Mouse (Mus musculus) heart, postnatal 14 days (tissue): ENCODE results near the gene Zfx. TPM values are rescaled to one million over a fixed set of nuclear protein-coding genes. Genes with fewer than 3 reads are reported as not detected.

Source experiments
- DNase-seq, 2 experiments: peaks; one replicate each; pipeline ENCODE4 v3.0.0; 2021 to 2022
- intact Hi-C: fragments of 180-260 bp; cut with DNase I; formaldehyde crosslinking; loops from one replicate; pipeline ENCODE4 v1.15.1; 2025
- long read RNA-seq, 2 experiments: library from polyadenylated mRNA; stranded (forward); transcript quantifications; one replicate each; pipeline ENCODE4 v2.0.0; 2021
- total RNA-seq, 2 experiments: library from RNA; stranded (reverse); gene quantifications; 2 replicates each; pipeline ENCODE4 v1.2.3; 2021

Gene Zfx
- total RNA-seq, result 10 to 100 TPM; 24.1 to 26.8 TPM
- long read RNA-seq, experiment 1, full-length matches to known transcripts, result 1 of 4 reads
- long read RNA-seq, experiment 1, partial matches to known transcripts, result 1 of 4 reads
- long read RNA-seq, experiment 1, other reads (novel, unspliced or antisense), result 2 of 4 reads
- long read RNA-seq, experiment 2, full-length matches to known transcripts, result 3 of 5 reads
- long read RNA-seq, experiment 2, partial matches to known transcripts, result 0 of 5 reads
- long read RNA-seq, experiment 2, other reads (novel, unspliced or antisense), result 2 of 5 reads

DNA sequence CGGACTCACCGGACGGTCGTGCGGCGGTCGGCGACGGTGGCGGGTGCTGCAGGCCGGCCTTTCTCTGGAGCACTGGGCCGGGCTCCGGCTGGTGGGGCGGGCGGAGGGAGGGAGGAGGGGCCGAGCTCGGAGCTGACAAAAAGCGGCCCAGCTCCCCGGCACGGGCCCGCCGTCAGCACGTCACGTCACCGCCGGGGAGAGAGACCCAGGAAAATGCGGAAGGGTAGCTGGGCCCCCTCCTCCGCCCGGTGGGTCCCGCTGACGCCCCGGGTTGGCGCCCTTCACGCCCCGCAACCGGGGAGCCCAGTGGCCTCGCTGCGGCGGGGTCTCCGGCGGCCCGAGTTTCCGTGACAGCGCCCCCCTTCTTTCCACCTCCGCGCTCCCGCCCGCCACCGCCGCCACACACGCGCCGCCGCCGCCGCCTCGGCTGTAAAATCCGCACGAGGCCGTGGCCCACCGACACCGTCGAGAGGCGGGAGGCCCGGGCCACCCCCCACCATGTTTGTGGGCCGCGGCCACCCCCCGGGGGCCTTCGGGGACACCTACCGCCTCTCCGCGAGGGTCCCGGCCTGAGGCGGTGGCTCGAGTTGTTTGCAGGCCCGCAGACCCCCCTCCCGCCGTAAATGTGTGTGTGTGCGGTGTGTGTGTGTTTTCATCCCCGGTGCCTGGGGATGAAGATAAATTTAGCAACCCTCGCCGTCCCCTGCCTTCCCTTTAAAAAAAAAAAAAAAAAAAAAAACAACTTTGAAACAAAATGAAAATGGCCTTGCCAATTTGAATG is at the start of gene Zfx:
Gene Zfx, minus strand, starts transcription at position 644 of the 781 bp plus-strand sequence.
- peak; percentile 69 for DNase-seq
- intact Hi-C loops, result loop anchor here (5.0 kb wide), 1 partner anchor 54 kb away; no protein-coding TSS in a partner anchor

DNA sequence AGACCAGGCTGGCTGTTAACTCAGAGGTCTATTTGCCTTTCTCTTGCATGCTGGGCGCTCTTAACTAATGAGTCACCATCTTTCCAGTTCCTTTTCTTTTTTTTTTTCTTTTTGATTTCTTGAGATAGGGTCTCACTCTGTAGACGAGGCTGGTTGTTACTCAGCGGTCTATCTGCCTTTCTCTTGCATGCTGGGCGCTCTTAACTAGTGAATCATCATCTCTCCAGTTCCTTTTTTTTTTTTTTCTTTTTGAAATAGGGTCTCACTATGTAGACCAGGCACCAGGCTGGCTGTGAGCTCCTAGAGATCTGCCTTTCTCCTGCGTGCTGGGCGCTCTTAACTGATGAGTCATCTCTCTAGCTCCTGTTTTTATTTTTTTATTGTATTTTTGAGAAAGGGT is 45.8 kb upstream of the Zfx start:
- no peak for DNase-seq
- intact Hi-C loops, result no loop called here

DNA sequence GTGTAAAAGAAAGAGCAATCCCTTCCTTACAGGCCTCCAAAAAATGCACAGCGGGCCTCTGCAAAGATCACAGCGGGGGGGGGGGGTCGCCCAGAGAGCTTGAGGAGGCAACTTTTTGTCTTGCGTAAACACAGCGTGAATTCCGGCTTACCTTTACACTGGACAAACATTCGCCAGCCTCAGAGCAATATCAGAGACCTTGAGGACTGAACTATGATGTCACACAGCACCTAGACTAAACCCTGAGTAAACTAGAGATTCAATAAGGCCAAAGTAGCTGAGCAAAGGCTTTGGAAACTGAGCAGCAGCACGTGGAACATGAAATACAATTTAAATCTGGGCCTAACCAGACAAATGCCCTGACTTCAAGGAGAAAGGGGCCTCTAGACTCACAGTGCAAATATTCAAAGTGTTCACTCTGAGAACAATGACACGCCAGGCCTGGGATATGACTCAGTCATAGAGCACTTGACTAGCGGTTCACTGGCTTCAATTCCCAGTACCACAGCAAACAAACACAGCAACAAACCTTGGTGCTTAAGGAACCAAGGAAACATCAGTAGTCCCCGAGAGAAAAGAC is 28.8 kb upstream of the Zfx start:
- intact Hi-C loops, result no loop called here
- no peak for DNase-seq

DNA sequence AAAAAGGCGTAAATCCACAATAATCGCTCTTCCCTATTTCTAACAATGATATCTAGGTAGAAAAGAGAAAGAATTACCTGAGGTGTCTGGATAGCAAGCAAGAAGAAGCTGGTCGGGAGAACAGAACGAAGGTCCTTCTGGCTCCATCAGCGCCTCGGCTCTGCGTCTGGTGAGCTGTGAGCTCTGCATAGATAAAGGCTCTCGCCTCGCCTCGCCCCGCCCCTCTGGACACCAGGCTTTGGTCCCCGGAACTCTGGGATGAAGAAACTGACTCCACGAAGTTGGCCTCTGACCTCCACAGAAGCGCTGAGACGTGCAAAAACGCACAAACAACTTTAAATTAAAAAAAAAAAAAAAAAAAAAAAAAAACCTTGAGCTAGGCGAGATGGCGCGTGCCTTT is 27.0 kb upstream of the Zfx start:
- intact Hi-C loops, result no loop called here
- DNase-seq, result no peak

DNA sequence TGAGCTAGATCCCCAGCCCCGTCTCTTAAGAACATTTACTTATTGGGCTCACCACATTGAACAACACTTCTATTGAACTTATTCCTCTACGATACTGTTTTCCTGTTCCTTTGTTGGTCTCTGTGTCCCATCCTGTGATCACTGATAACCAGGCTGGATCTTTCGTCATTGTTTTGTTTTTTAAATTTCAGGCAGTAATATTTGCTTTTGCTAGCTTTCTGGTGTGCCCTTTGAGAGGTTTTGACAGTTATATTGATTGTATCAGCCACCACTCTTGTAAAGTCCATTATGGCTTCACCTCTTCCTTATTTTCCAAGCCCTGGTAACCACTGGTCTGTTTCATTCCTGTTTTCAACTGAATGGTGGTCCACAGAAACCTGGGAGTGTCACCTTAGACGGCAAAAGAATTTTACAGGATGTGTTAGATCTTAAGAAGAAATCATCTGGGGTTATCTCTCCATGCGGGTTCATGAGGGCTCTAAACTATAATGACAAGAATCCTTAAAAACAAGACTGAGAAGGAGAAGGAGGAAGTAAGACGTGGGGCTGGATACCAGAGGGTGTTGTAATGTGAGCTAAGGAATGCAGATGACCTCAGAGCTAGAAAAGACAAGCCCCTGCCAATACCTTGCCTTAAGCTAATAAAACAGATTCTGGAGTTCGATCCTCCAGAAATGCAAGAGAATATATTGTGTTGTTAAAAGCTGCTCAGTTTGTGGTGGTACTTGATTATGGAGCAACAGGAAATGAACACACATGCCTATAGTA is 18.7 kb upstream of the Zfx start:
- intact Hi-C loops, result no loop called here
- no peak for DNase-seq

DNA sequence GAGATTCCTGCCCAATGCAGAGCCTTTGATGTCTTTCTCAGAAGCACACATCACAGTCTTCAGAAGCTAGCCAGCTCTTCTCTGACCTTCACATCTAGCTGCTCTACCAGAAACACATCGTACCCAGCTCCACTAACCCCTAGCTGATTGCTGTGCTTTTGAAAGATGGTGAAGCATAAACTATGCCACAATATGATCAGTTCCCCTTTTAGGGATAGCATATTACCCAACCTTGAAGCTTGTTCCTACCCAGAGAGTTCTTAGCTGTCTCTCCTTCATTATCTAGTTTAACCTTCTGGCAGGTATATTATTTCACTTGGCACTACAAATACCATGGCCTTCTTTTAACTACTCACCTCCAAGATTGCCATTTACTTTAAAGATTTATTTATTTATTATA is 16.6 kb upstream of the Zfx start:
- intact Hi-C loops, result no loop called here

DNA sequence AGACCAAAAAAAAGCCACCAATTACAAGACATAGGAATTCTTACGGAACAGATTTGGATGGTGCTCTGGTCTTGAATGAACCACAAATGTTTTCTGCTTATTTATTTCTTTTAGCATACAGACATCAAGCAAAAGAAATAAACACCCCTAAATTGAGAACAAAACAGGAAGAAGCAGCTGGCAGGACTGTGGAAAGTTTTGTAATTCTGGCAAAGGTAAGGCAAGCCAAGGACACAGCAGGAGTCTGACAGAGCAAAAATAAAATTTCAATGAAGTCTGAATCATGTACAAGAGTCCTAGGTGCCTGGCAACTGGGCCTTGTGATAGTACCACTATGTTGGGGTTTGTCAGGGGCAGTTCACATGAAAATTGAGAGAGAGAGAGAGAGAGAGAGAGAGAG is 14.8 kb upstream of the Zfx start:
- DNase-seq, result no peak
- intact Hi-C loops, result no loop called here

More for the DNA sequence above, 16.6 kb upstream of the Zfx start:
- DNase-seq, result no peak

DNA sequence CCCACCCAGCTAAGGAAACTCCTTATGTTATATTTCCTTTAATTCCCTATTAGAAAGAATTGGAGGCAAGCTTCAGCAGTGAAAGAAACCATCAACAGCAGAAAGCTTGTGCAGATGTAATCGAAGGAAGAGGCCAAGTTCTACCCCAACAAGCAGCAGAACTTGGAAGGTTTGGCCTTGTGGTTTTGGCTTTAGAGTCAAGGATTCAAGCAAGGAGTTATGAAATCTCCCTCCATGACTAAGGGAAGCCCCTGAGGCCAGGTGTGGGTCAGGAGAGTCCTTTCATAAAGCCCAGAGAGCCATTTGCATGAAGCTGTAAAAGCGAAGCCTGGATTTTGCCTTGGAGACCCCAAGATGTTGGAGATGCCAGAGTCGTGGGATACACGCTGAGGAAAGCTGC is 11.6 kb upstream of the Zfx start:
- no peak for DNase-seq
- intact Hi-C loops, result no loop called here

DNA sequence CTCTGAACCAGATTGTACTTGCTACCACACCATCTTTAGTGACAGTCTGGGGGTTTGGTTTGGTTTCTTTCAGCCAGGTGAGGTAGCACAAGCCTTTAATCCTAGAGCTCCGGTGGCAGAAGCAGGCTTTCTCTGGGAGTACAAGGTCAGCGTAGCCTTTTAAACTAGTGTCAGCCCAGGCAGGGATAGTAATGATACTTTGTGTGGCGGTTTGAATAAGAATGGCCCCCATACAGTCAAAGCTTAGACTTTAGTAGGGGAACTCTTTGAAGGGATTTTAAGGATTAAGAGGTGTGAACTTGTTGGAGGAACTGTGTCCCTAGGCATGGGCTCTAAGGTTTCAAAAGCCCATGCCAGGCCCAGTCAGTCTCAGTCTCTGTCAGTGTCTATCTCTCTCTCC is 10.0 kb upstream of the Zfx start:
- intact Hi-C loops, result no loop called here
- no peak for DNase-seq

DNA sequence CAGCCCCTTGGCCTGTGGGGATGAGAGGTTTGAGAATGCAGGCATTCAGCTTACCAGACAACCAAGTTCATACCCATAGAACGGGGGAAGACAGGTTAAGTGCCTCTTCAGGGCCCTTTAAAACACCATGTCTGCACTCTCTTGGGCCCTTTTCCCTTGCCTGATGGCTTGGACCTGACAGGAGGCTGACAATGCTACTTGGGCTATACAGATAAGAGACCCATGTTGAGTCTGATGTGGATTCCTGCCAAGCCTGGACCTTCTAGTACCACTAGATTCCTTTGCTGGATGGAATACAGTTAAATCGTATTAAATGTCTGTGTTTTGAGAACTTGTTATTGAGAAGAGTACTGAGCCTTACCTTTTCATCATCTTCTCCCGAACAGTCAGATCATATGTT is 8.7 kb upstream of the Zfx start:
- DNase-seq, result no peak
- intact Hi-C loops, result no loop called here

DNA sequence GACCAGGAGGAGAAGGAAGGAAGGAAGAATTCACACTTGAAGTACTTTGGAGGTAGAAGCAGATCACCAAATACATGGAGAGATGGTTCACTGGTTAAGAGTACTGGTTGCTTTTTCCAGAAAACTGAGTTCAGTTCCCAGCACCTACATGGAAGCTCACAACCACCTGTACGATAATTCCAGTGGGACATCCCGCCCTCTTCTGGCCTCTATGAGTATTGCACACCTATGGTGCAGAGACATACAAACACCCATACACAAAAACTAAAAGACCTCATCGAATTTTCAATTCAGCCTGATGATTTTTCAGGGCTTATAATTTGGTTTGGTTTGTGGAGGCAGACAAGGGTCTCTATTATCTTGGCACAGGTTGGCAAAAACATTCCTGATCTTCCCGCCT is 6.2 kb upstream of the Zfx start:
- no peak for DNase-seq
- intact Hi-C loops, result no loop called here

DNA sequence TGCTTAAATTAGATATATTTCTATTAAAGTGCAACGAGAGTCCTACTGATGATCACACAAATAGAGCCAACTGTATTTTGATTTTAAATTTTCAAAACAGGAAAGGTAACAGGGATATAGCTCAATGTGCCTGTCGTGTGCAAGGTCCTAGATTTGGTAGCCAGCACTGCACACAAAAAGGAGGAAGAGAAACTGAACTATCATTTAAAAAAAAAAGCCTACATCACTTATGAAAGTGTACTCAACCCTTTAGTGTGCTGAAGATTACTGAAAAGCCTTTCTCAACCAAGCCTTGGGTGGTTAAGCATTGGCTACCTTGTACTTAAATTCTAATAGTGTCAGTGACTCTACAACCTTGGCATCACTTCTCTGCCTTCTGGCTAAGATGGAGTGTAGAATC is 2.4 kb upstream of the Zfx start:
- no peak for DNase-seq
- intact Hi-C loops, result no loop called here

DNA sequence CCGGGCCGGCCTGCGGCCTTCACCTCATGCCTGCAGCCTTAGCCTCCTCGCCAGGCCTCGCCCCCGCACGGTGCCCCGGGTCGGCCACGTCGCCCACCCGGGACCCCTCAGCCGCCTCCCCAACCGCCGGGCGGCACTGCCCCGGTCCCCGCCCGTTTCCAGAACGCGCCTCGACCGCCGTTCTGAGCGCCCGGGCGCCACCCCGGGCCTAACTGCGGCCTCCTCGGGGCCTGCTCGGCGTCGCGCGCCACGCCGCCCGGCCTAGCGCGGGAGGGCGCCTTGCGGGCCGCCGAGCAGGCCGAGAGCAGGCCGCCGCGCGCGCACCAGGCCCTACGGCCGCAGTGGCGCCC is 818 bp downstream of the Zfx start:
- intact Hi-C loops, result loop anchor here (5.0 kb wide), 1 partner anchor 55 kb away; no protein-coding TSS in a partner anchor
- no peak for DNase-seq

DNA sequence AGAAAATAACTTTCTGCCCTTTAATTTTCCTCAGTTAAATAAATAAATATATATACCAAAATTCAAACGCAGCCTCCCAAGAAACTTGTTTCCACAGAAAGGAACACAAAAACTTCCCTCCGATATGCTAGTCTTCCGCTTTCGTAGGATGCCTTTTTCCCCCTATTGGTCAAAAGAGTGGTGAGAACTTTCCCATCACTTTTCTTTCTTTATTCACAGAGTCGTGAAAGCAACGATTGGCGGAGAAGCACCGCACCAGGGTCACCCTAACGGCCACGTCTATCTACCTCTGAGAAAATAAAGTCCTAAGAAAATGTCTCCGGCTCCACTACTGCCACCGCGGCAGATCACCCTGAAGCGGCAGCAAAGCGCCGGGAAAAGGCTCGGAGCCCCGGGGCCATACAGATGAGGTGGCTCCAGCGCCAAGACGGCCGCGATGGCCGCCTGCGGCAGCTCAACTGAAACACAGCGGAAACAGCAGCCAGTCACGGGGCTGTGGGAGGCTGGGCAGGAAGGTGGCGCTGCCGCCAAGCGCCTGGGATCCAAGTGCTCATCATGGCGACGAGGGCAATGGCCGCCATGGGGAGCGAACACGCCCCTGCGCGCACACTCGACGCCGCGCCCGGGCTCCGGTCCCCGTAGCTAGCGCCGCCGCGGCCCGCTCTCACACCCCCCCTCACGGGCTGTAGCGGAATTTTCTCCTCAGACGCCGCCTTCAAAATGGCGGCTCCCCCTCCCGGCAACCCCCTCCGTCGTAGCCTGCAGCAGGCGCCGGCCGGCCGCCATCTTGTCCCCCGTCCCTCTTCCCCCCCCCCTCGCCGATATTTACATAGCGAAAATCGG is 1.4 kb downstream of the Zfx start:
- intact Hi-C loops, result loop anchor here (5.0 kb wide), 1 partner anchor 55 kb away; no protein-coding TSS in a partner anchor
- peak; percentile 83 to 84 for DNase-seq

DNA sequence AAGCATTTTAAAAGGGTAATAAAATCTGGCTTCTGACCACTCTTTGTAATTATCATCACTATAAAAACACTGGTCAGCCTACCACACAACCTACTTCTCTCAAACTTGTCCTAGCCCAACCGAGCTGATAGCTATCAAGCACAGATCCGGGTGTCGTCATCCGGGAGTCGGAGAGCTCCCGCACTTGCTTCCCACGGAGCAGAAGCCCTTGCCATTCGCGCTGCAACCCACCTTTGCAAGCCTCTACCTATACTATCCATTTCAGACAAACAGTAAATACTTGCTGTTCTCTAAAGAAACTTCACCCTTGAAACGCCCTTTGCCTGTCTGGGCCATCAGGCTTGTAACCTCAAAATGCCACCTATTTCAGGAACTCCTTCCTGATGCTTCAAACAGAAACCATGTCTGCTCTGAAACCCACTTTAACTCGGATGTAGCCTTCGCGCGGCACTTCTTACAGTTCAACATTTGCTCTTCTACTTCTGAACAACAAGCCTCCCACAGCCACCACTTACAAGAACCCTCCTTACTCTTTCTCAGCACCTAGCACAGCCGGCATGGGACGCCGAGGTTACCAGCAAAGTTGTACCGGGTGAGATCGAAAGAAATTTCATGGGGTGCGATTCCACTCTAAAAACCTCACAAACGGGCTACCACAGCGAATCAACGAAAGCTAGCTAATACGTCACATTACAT is 2.2 kb downstream of the Zfx start:
- intact Hi-C loops, result loop anchor here (5.0 kb wide), 1 partner anchor 56 kb away; no protein-coding TSS in a partner anchor
- DNase-seq, result peak; percentile 6 to 9

DNA sequence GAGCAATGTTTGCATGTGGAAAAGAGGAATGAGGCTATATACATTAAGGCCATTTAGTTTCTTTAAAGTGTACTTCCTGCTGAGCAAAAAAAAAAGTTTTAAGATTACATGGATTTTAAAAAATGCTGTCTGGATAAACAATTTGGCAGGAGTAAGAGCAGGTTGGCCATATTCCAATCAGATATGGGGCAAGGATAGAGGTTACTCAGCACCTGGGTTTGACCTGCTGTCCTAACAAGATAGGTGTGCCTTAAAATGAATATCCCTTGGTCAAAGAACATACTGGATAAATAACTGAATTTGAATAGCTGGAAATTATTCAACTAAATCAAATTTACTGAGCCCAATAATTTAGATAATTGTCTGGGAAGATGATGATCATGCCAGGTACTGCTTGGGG is 5.2 kb downstream of the Zfx start:
- no peak for DNase-seq
- intact Hi-C loops, result loop anchor here (5.0 kb wide), 1 partner anchor 61 kb away; no protein-coding TSS in a partner anchor

DNA sequence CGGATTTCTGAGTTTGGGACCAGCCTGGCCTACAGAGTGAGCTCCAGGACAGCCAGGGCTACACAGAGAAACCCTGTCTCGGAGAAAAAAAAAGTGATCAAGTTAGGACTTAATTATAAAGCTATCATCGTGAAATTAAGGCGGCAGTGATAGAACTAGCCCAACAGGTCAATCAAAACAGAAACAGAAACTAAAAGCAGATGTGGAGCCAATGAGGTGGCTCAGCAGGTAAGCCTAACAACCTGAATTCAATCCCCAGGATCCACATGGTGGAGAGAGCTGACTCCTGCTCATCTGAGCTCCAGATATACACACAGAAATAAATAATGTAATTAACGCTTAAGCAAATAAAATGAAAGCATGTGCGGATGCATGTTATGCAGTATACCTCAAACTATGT is 7.6 kb downstream of the Zfx start:
- DNase-seq, result no peak
- intact Hi-C loops, result loop anchor here (5.0 kb wide), 1 partner anchor 59 kb away; no protein-coding TSS in a partner anchor

DNA sequence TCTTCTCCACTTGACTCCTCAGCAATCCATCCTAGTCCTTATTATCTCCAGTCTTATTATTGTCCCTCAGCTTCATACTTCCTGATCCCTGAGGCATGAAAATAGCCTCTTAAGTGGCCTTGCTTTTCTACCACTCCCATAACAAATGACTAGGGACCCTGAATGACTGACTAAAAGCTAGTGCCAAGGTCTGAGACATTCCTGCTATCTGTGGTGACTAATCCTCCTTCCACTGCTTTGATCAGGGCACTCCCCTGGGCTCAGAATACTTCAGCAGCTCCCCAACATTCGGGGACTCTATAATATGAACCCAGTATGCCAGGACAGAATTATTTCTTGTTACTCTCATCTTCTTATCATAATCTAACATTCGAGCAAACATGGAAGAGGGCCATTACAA is 17.5 kb downstream of the Zfx start:
- no peak for DNase-seq
- intact Hi-C loops, result no loop called here

DNA sequence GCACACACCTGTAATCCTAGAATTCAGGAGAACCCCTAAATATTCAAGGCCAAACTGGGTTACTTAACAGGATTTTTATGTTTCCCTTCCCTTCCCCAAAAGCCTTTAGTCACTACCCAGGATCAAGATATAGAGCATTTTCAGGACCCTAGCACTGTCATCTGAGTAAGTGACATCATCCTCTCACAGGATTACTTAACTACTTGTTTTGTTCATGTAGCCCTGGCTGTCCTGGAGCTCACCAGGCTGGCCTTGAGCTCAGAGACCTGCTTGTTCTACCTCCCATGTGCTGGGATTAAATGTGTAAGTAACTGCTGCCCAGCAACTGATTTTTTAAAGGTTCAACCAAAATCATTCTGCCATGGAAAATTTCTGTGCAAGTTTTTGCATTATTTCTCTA is 20.6 kb downstream of the Zfx start:
- intact Hi-C loops, result no loop called here
- no peak for DNase-seq
